Mouse (Mus musculus) spleen, postnatal 14 days (tissue): Measurements from ENCODE around the gene Rrp7a.
"Not testable (repeated sequence)": the region's sequence is repeated elsewhere in the genome, so short reads cannot be mapped to it uniquely, and the experiment has no call there.

Experiments used
- DNase-seq, 2 experiments: peaks; one replicate each; pipeline ENCODE4 v3.0.0; 2021 to 2022; ENCODE audit warnings: low spot score in 2 of 2

The Rrp7a gene

GRCm38 (mm10) chr15:83156929-83157666 lies 34.5 kb upstream of the Rrp7a start:
- DNase-seq = peak in 1 of 2 experiments; percentile 58

DNA sequence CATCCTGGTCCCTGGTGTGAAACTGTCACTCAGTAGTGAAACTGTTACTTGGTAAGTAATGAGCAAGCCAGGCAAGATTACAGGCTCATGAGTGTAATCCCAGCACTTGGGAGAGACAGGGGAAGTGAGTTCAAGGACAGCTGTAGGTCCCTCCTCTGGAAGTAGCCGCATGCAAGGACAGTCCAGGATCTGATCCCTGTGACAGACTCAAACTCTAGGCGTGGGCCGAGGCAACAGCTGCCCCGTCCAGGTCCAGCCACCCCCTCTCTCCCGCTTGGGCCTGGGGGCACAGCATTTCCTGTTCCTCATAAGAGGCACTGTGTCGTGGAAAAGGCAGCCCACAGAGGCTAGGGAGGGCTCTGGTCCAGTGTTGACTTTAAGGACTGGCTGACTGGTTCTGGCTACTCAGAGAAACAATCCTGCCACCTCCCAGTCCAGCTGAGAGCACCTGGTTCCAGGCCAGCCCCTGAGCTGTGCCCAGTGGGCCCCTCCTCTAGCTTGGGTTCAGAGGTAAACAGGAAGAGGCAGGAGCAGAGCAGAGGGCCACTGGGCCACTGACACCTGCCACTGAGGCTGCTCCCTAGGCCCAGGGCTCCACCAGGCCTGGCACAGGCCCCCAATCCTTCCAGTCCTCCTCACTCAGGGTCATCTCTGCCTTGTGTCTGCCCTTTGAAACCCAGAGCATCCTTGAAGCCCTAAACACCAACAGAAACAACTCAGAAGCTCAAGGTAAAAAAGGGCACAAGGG lies 33.2 kb upstream of the Rrp7a start:
- DNase-seq = no peak

GRCm38 (mm10) chr15:83154309-83154708 lies 31.7 kb upstream of the Rrp7a start:
- no peak for DNase-seq

DNA sequence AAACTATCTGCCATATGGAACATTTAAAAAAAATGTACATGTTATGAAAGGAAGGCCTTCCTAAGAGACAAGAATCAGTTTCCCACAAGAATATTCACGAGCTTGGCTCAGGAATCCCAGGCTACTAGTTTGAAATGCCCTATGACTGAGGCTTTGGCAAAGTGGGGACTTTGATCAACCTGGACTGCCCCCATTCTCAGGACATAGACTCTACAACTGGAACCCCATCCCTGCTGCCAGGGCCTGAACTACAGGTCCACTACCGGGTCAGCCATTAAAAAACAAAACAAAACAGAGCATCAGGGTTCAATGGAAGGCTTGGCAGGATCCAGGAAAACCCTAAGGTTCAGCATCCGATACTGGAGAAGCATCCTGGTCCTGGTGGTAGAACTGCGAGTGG lies 28.1 kb upstream of the Rrp7a start:
- no peak for DNase-seq

- no peak for DNase-seq
Measured at GRCm38 (mm10) chr15:83150073-83150442, 27.5 kb upstream of the Rrp7a start.

DNA sequence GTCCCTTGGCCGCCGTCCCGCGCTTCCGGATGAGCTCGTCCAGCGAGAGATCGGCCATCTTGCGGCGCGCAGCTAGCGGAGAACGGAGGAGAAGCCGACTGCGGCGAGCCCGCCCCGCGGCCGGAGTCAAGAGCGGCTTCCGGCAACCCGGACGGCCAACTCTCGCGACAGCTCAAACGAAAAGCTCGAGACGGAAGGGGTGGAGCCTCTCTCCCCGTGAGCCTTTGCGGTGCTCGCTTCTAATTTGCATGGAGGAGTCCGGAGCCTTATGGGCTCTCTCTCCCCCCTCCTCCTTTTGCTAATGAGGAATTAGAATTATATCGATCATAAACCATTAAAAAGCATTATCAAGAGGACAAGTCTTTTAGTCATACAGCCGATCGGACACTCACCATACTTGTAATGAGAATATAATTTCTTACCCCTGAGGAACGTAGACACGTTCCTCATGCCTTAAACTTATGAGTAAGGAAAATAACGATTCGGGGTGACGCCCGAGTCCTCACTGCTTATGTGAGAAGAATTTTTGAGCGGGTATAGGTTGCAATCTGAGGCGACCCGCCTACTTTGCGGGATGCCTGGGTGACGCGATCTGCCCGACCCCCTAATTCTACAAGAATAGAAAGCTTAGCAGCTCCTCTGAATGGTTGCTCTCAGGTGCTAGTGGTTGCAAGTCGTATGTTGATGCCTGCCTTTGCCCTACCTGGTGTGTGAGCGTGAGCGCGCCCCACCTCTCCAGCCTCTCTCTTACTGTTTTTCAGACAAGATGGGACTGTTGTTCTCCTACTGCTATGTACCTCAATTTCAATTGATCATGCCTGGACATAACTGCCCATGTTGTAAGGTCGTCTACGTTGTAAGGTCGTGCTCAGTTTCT lies 26.8 kb upstream of the Rrp7a start, which contains the start of gene Poldip3:
Gene Poldip3 (minus strand): TSS at position 189 of the 877 bp plus-strand sequence.
- peak; percentile 97 to 98 for DNase-seq

GRCm38 (mm10) chr15:83148801-83149195 lies 26.2 kb upstream of the Rrp7a start:
- no peak for DNase-seq

DNA sequence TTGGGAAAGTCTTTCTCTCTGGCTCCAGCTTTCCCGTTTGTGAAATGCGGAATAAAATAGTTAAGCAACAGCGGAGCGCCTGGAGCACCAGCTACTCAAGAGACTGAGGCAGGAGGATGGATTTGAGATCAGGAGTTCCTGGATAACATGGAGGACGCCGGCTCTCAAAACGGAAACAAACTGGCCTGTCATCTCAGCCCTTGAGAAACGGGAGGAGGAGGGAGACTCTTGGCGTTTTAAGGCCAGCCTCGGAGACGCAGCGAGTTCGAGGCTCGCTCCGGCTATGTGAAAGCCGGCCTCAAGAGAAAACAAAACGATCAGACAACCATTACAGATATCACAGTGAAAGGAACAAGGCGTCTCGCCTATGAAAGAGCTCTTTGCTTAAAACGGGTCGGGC lies 25.8 kb upstream of the Rrp7a start:
- DNase-seq = no peak

GRCm38 (mm10) chr15:83145541-83145940 lies 22.9 kb upstream of the Rrp7a start:
- no peak for DNase-seq

- no peak for DNase-seq
Measured at GRCm38 (mm10) chr15:83142861-83143260, 20.3 kb upstream of the Rrp7a start.

DNA sequence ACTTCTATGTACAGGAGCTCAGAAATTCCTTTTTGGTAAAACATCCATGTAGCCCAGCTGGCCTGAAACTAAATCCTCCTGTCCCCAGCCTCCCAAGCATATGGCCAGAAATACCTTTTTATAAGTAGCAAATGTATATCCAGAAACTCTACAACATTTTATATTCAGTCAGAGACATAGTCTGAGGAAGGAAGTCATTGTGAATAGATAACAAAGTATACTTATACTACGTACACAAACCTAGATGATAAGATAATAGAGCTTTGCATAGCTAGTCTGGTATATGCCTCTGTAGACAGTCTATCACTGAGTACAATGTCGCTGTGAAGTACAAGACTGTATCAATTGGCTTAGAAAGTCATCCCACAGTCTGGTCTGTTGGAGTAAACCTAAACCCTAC lies 13.1 kb upstream of the Rrp7a start:
- no peak for DNase-seq

GRCm38 (mm10) chr15:83134671-83135070 lies 12.1 kb upstream of the Rrp7a start:
- DNase-seq = no peak

- no peak for DNase-seq
Measured at GRCm38 (mm10) chr15:83129530-83130231, 7.1 kb upstream of the Rrp7a start.

DNA sequence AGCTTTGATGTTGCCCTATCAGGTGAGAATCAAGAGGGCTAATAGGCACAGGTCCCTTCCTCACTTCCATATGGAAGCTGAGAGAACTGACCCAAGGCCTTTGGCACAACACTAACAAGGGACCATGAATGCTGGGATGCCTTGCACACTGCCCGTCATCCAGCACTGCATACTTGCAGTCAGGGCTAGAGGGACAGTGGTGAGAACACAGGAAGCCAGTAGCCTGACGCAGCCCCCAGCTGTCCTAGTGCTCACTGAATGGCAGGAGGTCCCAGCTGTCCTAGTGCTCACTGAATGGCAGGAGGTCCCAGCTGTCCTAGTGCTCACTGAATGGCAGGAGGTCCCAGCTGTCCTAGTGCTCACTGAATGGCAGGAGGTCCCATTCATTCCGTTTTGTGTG lies 4.4 kb upstream of the Rrp7a start:
- not testable (repeated sequence) for DNase-seq

GRCm38 (mm10) chr15:83126582-83126981 lies 4.0 kb upstream of the Rrp7a start:
- no peak for DNase-seq

- no peak for DNase-seq
Measured at GRCm38 (mm10) chr15:83124625-83125024, 2.0 kb upstream of the Rrp7a start.

- no peak for DNase-seq
Measured at GRCm38 (mm10) chr15:83121709-83122565, 664 bp downstream of the Rrp7a start.

DNA sequence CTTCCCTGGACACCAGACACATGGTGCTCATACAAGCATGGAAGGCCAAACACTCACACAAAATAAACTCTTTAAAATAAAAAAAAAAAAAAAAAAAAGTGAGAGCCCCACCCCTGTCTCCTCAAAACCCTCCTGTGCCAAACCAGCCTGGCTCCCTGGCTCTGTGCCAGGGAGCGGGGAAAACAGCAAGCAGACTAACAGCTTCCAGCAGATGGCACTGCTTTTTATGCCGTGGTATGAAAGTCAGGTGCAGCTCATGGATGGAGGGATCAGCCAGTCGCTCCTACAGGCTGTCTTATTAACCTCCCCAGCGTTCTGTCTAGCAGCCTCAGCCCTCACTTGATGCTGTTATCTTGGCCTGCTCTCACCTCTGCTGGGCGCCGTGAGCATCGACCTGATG lies 4.2 kb downstream of the Rrp7a start:
- DNase-seq = no peak

- no peak for DNase-seq
Measured at GRCm38 (mm10) chr15:83115071-83115470, 7.5 kb downstream of the Rrp7a start.

DNA sequence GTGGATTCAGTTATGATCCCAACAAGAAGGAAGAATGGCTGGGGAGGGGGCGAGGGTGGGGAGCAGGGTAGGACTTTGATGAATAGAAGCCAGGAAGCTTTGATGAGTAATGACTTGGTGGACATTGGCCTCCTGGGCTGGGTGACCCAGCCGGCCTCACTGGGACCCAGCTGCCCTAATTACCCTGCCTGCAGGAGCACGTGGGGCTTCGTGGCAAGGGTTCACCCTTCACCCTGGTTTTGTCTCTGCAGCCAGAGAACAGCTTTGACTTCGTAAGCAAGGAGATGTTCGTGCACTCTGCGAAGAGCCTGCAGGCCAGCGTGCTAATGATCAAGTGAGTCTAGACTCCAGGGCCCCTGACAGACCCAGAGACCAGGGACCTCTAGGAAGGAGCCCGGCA lies 8.5 kb downstream of the Rrp7a start:
- no peak for DNase-seq

DNA sequence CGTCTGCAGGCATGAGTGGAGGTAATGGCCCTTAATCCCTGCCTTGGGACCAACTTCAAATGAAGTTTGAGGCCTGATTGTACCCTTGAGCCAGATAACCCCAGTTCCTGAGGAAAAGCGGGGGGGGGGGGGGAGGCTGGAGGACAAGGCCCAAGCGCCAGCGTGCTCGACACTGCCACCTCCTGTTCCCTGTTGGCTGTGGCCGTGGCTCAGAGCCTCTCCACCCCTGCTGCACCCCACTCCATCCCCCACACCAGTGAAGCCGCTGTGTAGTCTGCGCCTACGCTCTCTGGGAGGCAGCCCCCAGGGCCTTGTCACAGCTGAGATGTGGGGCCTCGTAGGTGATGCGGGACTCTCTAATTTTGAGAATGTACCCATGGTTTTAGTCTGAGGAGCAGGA lies 9.7 kb downstream of the Rrp7a start:
- peak in 1 of 2 experiments; percentile 54 for DNase-seq
